Mouse (Mus musculus): ENCODE results near the gene Coasy.

DNA sequence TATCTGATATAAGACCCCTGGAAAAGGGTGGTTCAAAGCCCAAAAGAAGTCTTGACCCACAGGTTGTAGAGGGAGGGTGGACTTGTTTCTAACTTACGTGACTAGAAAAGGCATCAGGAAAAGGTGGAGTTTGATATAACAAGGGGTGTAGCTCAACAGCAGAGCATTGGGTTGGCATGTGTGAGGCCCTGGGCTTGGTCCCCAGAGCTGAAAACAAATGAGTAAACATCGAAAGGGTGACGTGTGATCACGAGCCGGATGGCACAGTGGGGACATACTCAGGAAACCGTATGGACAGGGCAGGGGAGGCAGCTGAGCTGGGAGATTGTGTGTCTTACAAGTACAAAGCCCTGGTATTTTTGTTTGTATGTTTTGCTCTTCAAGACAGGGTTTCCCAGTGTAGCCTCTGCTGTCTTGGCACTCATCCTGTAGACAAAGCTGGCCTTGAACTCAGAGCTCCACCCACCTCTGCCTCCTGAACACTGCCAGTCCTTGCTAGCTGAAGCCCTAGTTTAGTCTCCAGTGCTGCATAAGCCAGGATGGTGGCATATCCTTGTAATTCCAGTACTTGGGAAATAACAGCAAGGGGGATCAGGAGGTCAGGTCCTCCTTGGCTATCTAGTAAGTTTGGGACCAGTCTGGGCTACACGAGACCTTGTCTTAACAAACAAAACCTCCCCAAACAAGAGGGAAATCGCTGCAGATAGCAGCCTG is 47.6 kb upstream of the Coasy start:
- no peak for TF ChIP-seq EP300 (IDR thresholded peaks at IDR 0.05; ENCODE audit: insufficient read depth, low read depth, low read length)
- no peak for TF ChIP-seq POLR2A (IDR thresholded peaks at IDR 0.05; ENCODE audit: insufficient read depth, low read depth, low read length)
- TF ChIP-seq CTCF (IDR thresholded peaks at IDR 0.05): no peak

All from heart, adult 2 months (tissue).